9 mouse cellular contexts compared by ENCODE assay signal in genomic region chr4:142277481-142278196, GRCm38 (mm10). TPM values are rescaled to one million over a fixed set of nuclear protein-coding genes. Genes with fewer than 3 reads are reported as not detected.
DNase-seq lines count a peak whose midpoint lies in the region; ATAC-seq lines count a peak whose summit lies in the region.
"Had no signal": no experiment of that assay in that cellular context is flagged by ENCODE, and none has a peak within 500 bp of the region (broad histone marks: within the 10 kb centered on the region; RNA-seq: fewer than 3 reads in every experiment).

No protein-coding gene starts in this region.

- DNase-seq in frontal cortex, adult 2 months (ENCODE audit: extremely low spot score in 1 of 2, low spot score in 1 of 2), result no peak
- peak; percentile 52 for DNase-seq in R1 (ENCODE audit: low read depth, low spot score)
- DNase-seq in forebrain, embryonic 14.5 days (ENCODE audit: low spot score), result peak; percentile 82
- DNase-seq in ovary, postnatal 36 days (ENCODE audit: low spot score), result peak; percentile 46
- no peak for DNase-seq in layer of hippocampus, adult 9-11 months

- peak overlapping the region; percentile 5; the same call in 1 of the 2 replicates for H3K4me2 ChIP-seq in forebrain, embryonic 14.5 days (ENCODE audit: low read length)
- H3K4me2 ChIP-seq in kidney, embryonic 16.5 days (replicated peaks; ENCODE audit: low read depth, low read length), result peak overlapping the region; percentile 33; the same call in 1 of the 2 replicates

- H3K36me3 ChIP-seq in forebrain, embryonic 14.5 days (ENCODE audit: control insufficient read depth, insufficient read depth, low read length), result no peaks in the 10 kb centered on the region
- H3K36me3 ChIP-seq in kidney, embryonic 16.5 days (ENCODE audit: insufficient read depth, low read length), result no peaks in the 10 kb centered on the region

- WGBS in forebrain, embryonic 14.5 days, result 31% methylated on average over 20 of the region's 20 CpGs
- 18% methylated on average over 20 of the region's 20 CpGs for WGBS in kidney, embryonic 16.5 days

- peak; percentile 23; the same call in 1 of the 2 replicates for ATAC-seq in frontal cortex, adult (ENCODE audit: low TSS enrichment)
- ATAC-seq in forebrain, embryonic 14.5 days, result peak; percentile 78
- ATAC-seq in kidney, embryonic 16.5 days (ENCODE audit: low FRiP score, low TSS enrichment), result peak; percentile 82
- ATAC-seq in monocyte, adult 5-6 weeks (replicated peaks; ENCODE audit: insufficient number of reproducible peaks, low FRiP score, low TSS enrichment, poor library complexity, severe bottlenecking), result no peak

- no peaks in the 10 kb centered on the region for H3K27me3 ChIP-seq in forebrain, embryonic 14.5 days (replicated peaks; ENCODE audit: control insufficient read depth, insufficient read depth, low read length)
- H3K27me3 ChIP-seq in kidney, embryonic 16.5 days (ENCODE audit: insufficient read depth, low read length), result no peaks in the 10 kb centered on the region

- no peak overlapping the region for H3K4me3 ChIP-seq in forebrain, embryonic 14.5 days (ENCODE audit: low read depth, low read length)
- no peak overlapping the region for H3K4me3 ChIP-seq in kidney, embryonic 16.5 days (ENCODE audit: low read length)

- H3K9ac ChIP-seq in forebrain, embryonic 14.5 days (ENCODE audit: low read length), result no peak overlapping the region
- H3K9ac ChIP-seq in kidney, embryonic 16.5 days (replicated peaks; ENCODE audit: low read length), result no peak overlapping the region

- no peaks in the 10 kb centered on the region for H3K9me3 ChIP-seq in forebrain, embryonic 14.5 days (replicated peaks; ENCODE audit: control insufficient read depth, low read length)
- H3K9me3 ChIP-seq in kidney, embryonic 16.5 days (ENCODE audit: low read length), result 0 out of 2 replicates have a peak, but pooled peaks cover 2% of the 10 kb centered on the region

- H3K27ac ChIP-seq in forebrain, embryonic 14.5 days (ENCODE audit: low read depth, low read length), result no peak overlapping the region
- no peak overlapping the region for H3K27ac ChIP-seq in kidney, embryonic 16.5 days (ENCODE audit: low read length)

- H3K4me1 ChIP-seq in forebrain, embryonic 14.5 days (ENCODE audit: control insufficient read depth, insufficient read depth, low read length), result peaks cover 12% of the 10 kb centered on the region; the same call in 1 of the 2 replicates
- H3K4me1 ChIP-seq in kidney, embryonic 16.5 days (ENCODE audit: insufficient read depth, low read length), result peaks cover 11% of the 10 kb centered on the region; the same call in 1 of the 2 replicates

RNA-seq across cellular contexts. Expression of gene Kazn, which starts 38.4 kb away (rescaled TPM):
- polyA plus RNA-seq in frontal cortex, adult 2 months (2012; rRNA removed), result 44.3 and 47.1 TPM in 2 replicates
- 11.5 and 13.1 TPM in 2 replicates for polyA plus RNA-seq in forebrain, embryonic 14.5 days (2014; fragmentation: Nextera tagmentation; extraction: Ambion mirVana)
- 15.5 and 16.2 TPM in 2 replicates for polyA plus RNA-seq in kidney, embryonic 16.5 days (2015; fragmentation: Nextera tagmentation; extraction: Ambion mirVana)
- not detected in 3 replicates for total RNA-seq in monocyte, adult 5-6 weeks (2017)
- polyA plus RNA-seq: C2C12 had no signal

Comparison
In these comparisons a context has a peak if more than half of its experiments do, and no peak if none do; other contexts are left out.
1. DNase-seq: peak in R1 (single experiment), forebrain, embryonic 14.5 days (single experiment) and ovary, postnatal 36 days (single experiment); none in frontal cortex, adult 2 months (0 of 2) and layer of hippocampus, adult 9-11 months (single experiment).